Mouse (Mus musculus) liver, embryonic 11.5 days (tissue): Measurements from ENCODE around the gene Smim9. TPM values are rescaled to one million over a fixed set of nuclear protein-coding genes. Genes with fewer than 3 reads are reported as not detected.
"Not testable (repeated sequence)": the region's sequence is repeated elsewhere in the genome, so short reads cannot be mapped to it uniquely, and the experiment has no call there.

ENCODE experiments used
- ATAC-seq: fragments of 200-750 bp; cut with Nextera tagmentation; replicated peaks from 2 replicates; pipeline ENCODE4 v1.8.0; 2017; ENCODE audit warnings: moderate number of reproducible peaks, mild to moderate bottlenecking, moderate TSS enrichment, moderate library complexity; ENCODE audit not compliant: low FRiP score
- DNase-seq: peaks from one replicate; pipeline ENCODE4 v3.0.0-alpha.2; 2017; ENCODE audit warnings: low spot score
- H3K27ac ChIP-seq: fragments of 300-500 bp; sonication (generic); 2 replicates; pipeline ENCODE4 v1.5.1; 2014; ENCODE audit warnings: mild to moderate bottlenecking, low read depth, low read length, control low read depth
- H3K27me3 ChIP-seq: fragments of 300-500 bp; sonication (generic); replicated peaks from 2 replicates; pipeline ENCODE4 v1.6.1; 2014; ENCODE audit warnings: low read length, mixed read lengths; ENCODE audit not compliant: control insufficient read depth, insufficient read depth
- H3K36me3 ChIP-seq: fragments of 300-500 bp; sonication (generic); 2 replicates; pipeline ENCODE4 v1.6.1; 2014; ENCODE audit warnings: mild to moderate bottlenecking, low read length, moderate library complexity, mixed read lengths; ENCODE audit not compliant: control insufficient read depth, insufficient read depth
- H3K4me1 ChIP-seq: fragments of 300-500 bp; sonication (generic); replicated peaks from 2 replicates; pipeline ENCODE4 v1.6.1; 2014; ENCODE audit warnings: low read length, mixed read lengths; ENCODE audit not compliant: control insufficient read depth, insufficient read depth
- H3K4me2 ChIP-seq: fragments of 300-500 bp; sonication (generic); 2 replicates; pipeline ENCODE4 v1.6.1; 2014; ENCODE audit warnings: mild to moderate bottlenecking, control low read depth, moderate library complexity
- H3K4me3 ChIP-seq: fragments of 300-500 bp; sonication (generic); 2 replicates; pipeline ENCODE4 v1.5.1; 2014; ENCODE audit warnings: low read depth, low read length, control low read depth
- H3K9ac ChIP-seq: fragments of 300-500 bp; sonication (generic); 2 replicates; pipeline ENCODE4 v1.6.1; 2014; ENCODE audit warnings: low read depth, low read length, control low read depth
- H3K9me3 ChIP-seq: fragments of 300-500 bp; sonication (generic); 2 replicates; pipeline ENCODE4 v1.6.1; 2016; ENCODE audit warnings: low read length, inconsistent platforms, mixed read lengths; ENCODE audit not compliant: control insufficient read depth
- WGBS: fragments of 180-500 bp; shearing (Covaris S2); extraction: QIAGEN DNeasy Blood & Tissue Kit; methylation state at CpG from one replicate; pipeline ENCODE4 v1.1.7; 2014; 5-methylcytosine and 5-hydroxymethylcytosine counted together
- polyA plus RNA-seq: library from polyadenylated mRNA; unstranded; fragments of >200 nt; fragmentation: Nextera tagmentation; extraction: Ambion mirVana; gene quantifications from 2 replicates; pipeline ENCODE4 v1.2.1, GENCODE M21; 2014

The Smim9 gene
- not detected in 2 replicates for polyA plus RNA-seq

DNA sequence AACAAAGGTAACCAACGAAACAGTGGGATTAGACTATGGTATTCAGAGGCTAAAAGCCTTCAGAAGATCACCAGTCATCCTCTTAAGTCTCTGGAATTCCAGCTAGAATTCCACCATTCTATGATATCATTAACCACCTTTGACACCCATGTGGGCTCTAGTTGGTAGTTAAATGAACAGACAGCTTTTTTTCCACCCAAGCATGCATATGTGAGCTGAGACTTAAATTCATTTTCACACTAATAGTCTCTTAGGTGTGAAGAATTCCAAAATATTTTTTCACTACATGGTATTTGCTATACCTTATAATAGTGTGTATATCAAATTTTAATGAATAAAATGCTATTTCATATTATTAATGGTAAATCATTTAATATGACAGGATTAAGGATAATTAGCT lies at the start of gene Smim9:
Gene Smim9, minus strand, starts transcription at position 101 of the 400 bp plus-strand sequence.
- Histone ChIP-seq H3K27ac (no peak within 1 kb of the TSS), H3K4me3 (no peak within 1 kb of the TSS), H3K27me3 (no peaks in the 10 kb centered on the region), H3K4me1 (no peaks in the 10 kb centered on the region), H3K9me3 (no peaks in the 10 kb centered on the region), H3K36me3 (no peaks in the 10 kb centered on the region), H3K4me2 (no peak within 1 kb of the TSS), H3K9ac (no peak within 1 kb of the TSS)
- DNase-seq (no peak), ATAC-seq (no peak)
- 54% methylated on average over 1 of the region's 1 CpGs for WGBS

DNA sequence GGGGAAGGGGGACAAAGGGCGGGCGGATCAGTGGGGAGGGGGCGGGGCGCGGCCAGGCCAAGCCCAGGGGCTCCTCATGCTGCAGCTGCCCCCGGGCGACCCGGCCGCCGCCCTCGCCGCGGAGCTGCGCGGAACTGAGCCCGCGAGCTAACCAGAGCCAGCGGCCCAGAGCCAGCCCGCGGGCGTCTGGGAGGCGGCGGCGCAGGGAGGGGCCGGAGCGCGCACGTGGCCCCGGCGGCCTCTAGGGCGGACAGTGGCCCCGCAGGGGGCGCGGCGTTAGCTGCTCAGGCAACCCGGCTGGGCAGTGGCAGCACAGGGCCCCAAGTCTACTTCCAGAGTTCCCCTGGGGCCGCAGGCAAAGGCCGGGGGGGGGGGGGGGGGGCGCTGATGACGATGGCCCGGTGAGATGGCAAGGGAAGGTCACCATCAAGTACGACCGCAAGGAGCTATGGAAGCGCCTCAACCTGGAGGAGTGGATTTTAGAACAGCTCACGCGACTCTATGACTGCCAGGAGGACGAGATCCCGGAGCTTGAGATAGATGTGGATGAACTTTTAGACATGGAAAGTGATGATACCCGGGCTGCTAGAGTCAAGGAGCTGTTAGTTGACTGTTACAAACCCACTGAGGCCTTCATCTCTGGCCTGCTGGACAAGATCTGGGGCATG lies 7.9 kb downstream of the Smim9 start:
- peak overlapping the region; percentile 56 for H3K4me2 ChIP-seq
- peak overlapping the region; percentile 51 for H3K9ac ChIP-seq
- H3K4me1 ChIP-seq = no peaks in the 10 kb centered on the region
- H3K9me3 ChIP-seq = no peaks in the 10 kb centered on the region
- H3K27me3 ChIP-seq = no peaks in the 10 kb centered on the region
- H3K4me3 ChIP-seq = peak overlapping the region; percentile 45
- H3K36me3 ChIP-seq = no peaks in the 10 kb centered on the region
- DNase-seq (peak; percentile 40), ATAC-seq (peak; percentile 93)
- no peak overlapping the region for H3K27ac ChIP-seq
- WGBS = 19% methylated on average over 14 of the region's 49 CpGs

DNA sequence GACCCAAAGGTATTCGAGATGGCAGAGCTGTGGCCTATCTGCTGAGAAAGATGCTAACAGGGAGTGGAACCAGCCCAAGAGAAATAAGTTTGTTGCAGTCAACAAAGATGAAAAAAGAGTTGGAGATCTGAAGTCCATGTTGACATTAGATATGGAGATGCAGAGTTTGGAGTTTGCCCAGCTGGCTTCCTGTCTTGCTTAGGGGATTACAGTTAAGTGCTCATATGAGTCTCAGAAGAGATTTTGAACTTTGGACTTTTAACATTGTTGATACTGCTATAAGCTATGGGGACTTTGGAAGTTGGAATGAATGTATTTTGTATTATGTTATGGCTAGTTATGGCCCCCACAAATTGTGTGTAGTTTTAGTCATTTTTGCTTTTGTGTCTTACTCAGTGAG lies 11.3 kb downstream of the Smim9 start:
- H3K27ac ChIP-seq = no peak overlapping the region
- 58% methylated on average over 1 of the region's 1 CpGs for WGBS
- H3K4me3 ChIP-seq = no peak overlapping the region
- H3K4me2 ChIP-seq = no peak overlapping the region
- H3K9me3 ChIP-seq = no peaks in the 10 kb centered on the region
- no peaks in the 10 kb centered on the region for H3K27me3 ChIP-seq
- no peak overlapping the region for H3K9ac ChIP-seq
- DNase-seq = no peak
- no peak for ATAC-seq
- no peaks in the 10 kb centered on the region for H3K4me1 ChIP-seq
- H3K36me3 ChIP-seq = no peaks in the 10 kb centered on the region

DNA sequence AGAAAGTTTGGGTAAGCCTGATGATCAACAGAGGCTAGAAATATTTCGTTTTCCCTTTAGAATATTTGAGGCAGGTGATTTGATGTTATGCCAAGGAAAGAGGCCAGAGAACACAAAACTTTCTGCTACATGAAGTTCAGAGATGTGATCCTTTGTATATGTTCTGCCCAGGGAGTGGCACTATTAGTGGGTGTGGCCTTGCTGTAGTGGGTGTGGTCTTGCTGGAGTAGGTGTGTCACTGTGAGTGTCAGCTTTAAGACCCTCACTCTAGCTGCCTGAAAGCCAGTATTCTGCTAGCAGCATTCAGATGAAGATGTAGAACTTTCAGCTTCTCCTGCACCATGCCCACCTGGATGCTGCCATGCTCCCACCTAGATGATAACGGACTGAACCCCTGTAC lies 13.3 kb downstream of the Smim9 start:
- no peak overlapping the region for H3K4me2 ChIP-seq
- DNase-seq (no peak), ATAC-seq (no peak)
- H3K27ac ChIP-seq = no peak overlapping the region
- no peaks in the 10 kb centered on the region for H3K4me1 ChIP-seq
- 68% methylated on average over 2 of the region's 2 CpGs for WGBS
- H3K36me3 ChIP-seq = no peaks in the 10 kb centered on the region
- H3K27me3 ChIP-seq = no peaks in the 10 kb centered on the region
- H3K9ac ChIP-seq = no peak overlapping the region
- no peak overlapping the region for H3K4me3 ChIP-seq
- no peaks in the 10 kb centered on the region for H3K9me3 ChIP-seq

DNA sequence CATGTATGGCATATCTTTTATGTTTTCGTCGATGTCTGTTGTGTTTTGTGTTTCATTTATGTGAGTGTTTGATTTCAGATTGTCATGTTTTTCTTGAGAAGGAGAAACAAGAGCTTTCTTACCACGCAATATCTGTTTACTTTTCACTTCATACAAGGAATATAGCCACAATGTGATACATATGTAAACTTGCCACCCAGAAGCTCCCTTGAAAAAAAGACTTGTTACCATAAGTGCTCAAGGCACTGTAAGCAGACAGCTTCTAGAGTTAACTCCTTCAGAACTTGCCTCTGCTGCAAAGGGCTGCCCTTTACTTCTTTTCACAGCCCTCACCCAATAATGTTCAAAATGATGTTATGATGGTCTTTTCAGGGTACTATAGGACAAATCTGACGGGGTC lies 15.2 kb downstream of the Smim9 start:
- Histone ChIP-seq H3K9ac (no peak overlapping the region), H3K4me3 (no peak overlapping the region), H3K27ac (no peak overlapping the region), H3K4me1 (no peaks in the 10 kb centered on the region), H3K36me3 (no peaks in the 10 kb centered on the region), H3K9me3 (no peaks in the 10 kb centered on the region), H3K27me3 (no peaks in the 10 kb centered on the region), H3K4me2 (no peak overlapping the region)
- 70% methylated on average over 4 of the region's 4 CpGs for WGBS
- DNase-seq (no peak), ATAC-seq (no peak)

DNA sequence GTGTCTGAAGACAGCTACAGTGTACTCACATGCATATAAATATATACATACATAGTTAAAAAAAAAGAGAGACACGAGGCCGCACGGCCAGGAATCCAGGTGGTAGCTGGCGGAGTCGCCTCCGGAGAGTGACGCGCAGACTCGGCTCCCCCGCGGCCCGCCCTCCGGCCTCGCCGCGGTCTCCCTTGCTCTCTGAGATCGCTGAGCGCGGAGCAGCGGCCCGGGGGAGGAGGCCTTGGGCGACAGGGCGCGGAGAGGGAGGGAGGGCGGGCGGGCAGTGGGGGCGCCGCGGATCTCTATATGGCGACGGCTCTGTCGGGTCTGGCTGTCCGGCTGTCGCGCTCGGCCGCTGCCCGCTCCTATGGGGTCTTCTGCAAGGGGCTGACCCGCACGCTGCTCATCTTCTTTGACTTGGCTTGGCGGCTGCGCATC lies 20.4 kb downstream of the Smim9 start:
- H3K27ac ChIP-seq, H3K27me3 ChIP-seq, H3K9me3 ChIP-seq, H3K4me1 ChIP-seq, H3K36me3 ChIP-seq, H3K9ac ChIP-seq: not testable (repeated sequence)
- peak; percentile 66 for ATAC-seq
- 29% methylated on average over 20 of the region's 42 CpGs for WGBS
- Histone ChIP-seq H3K4me3 (peak overlapping the region; percentile 32), H3K4me2 (peak overlapping the region; percentile 54)
- DNase-seq = peak; percentile 33

DNA sequence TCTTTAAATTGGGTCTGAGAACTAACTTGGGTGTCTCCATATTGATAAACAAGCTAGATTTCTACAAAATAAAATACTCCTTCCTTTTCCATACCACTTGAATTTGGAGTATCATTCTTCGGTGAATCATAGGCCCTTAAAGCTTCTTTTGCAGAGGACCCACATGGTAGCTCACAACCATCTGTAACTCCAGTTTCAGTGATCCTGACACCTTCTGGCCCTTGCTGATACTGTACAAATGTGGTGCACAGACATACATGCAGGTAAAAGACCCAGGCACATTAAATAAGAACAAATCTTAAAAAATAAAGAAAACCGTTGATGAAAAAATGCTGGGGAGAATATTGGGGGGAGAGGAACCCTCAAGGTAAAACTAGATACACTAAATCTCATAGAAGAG lies 25.4 kb downstream of the Smim9 start:
- no peak overlapping the region for H3K4me2 ChIP-seq
- H3K36me3 ChIP-seq = no peaks in the 10 kb centered on the region
- H3K27ac ChIP-seq = 0 out of 2 replicates have a peak overlapping the region, but pooled peaks have one; percentile 19
- no peak overlapping the region for H3K9ac ChIP-seq
- no peak for DNase-seq
- no peaks in the 10 kb centered on the region for H3K4me1 ChIP-seq
- H3K4me3 ChIP-seq = no peak overlapping the region
- 0 out of 2 replicates have a peak, but pooled peaks have one; percentile 61 for ATAC-seq
- H3K9me3 ChIP-seq = no peaks in the 10 kb centered on the region
- no peaks in the 10 kb centered on the region for H3K27me3 ChIP-seq
- WGBS = 87% methylated on average over 2 of the region's 2 CpGs

DNA sequence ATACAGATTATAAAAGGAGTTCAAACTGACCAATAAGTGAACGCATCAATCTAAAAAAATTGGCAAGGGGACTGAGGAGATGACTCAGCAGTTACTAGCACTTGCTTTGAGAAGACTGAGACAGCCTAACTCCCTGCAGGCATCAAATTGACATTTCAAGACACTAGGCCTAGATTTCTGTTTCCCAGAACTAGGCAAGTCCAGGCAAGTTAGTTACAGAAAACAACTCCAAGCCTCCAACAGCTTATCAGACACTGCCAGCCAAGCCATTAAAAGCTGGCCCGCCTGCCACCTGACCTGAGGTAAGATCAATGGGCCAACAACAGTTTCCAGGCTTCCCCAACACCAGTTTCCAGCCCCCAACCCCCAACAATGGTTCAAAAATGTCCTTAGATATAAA lies 25.8 kb downstream of the Smim9 start:
- Histone ChIP-seq H3K4me1 (no peaks in the 10 kb centered on the region), H3K4me3 (no peak overlapping the region), H3K9ac (no peak overlapping the region), H3K36me3 (no peaks in the 10 kb centered on the region), H3K4me2 (no peak overlapping the region), H3K27me3 (no peaks in the 10 kb centered on the region), H3K27ac (0 out of 2 replicates have a peak overlapping the region, but pooled peaks have one; percentile 19), H3K9me3 (no peaks in the 10 kb centered on the region)
- 53% methylated on average over 2 of the region's 2 CpGs for WGBS
- ATAC-seq (peak; percentile 81), DNase-seq (no peak)

DNA sequence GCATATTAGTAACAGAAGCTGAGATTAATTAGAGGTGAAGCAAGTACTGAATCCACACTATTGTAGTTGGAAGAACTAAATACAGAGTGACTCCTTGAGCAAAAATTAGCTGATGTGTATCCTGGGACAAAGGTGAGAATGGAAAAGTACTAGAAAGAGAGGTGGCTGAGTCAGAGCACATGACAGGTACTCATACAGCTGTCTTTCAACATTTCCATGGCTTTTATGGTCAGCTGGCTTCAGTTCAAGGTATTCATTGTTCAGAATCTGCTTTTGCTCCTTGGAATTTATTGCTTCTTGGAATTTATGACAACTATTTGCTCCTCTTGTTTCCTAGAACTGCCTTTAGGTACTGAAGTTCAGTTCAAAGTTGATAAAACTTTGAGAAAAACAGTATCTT lies 26.6 kb downstream of the Smim9 start:
- ATAC-seq (no peak), DNase-seq (no peak)
- Histone ChIP-seq H3K9ac (no peak overlapping the region), H3K4me2 (no peak overlapping the region), H3K27me3 (no peaks in the 10 kb centered on the region), H3K4me1 (no peaks in the 10 kb centered on the region), H3K9me3 (no peaks in the 10 kb centered on the region), H3K4me3 (no peak overlapping the region), H3K27ac (no peak overlapping the region), H3K36me3 (no peaks in the 10 kb centered on the region)
